Mouse (Mus musculus): ENCODE measurements at regions not wholly inside any gene's neighbourhood (a gene's known extent, or its start where the extent isn't known, plus 50 kb on each side); places are given as distances from the start of the nearest gene placed in this dataset.

- TF ChIP-seq CTCF (IDR thresholded peaks at IDR 0.05; ENCODE audit: borderline replicate concordance, extremely low read depth, insufficient read depth, insufficient read length) (no peak), POLR2A (IDR thresholded peaks at IDR 0.05; ENCODE audit: borderline replicate concordance, extremely low read depth, insufficient read depth, insufficient read length, poor library complexity, severe bottlenecking) (no peak)
These were observed 109.7 kb upstream of the Dapk1 start for GRCm38 (mm10) chr13:60491948-60492464.
